Mouse (Mus musculus): ENCODE results near the gene Wdr86. TPM values are rescaled to one million over a fixed set of nuclear protein-coding genes. Genes with fewer than 3 reads are reported as not detected.

The Wdr86 gene
- polyA plus RNA-seq, 1 experiment from 2014 or later, result 2.7 TPM

DNA sequence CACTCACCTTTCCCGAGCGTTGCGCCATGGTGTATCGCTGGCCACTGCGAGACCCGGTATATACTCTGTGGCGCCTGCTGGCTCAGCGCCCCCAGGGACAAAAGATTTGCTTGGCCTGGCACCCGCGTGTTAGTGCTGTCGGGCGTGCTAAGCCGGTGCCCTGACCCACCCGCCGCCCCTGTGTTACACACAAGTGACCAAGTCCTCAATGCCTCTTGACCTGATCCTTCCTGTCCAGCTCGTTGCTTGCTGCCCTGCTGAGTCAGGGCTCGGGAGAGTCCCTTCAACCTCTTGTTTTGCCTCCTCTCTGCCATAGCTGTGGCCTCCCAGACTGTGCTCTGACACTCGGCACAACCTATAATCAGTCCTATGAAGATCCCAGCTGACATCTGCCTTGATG, 27.3 kb upstream of the Wdr86 start, which contains the start of gene Crygn:
Crygn (minus strand) TSS at position 193 of the 400 bp plus-strand sequence.
- ATAC-seq (ENCODE audit: low FRiP score, low TSS enrichment), result 0 out of 2 replicates have a peak, but pooled peaks have one; percentile 32
- no peak within 1 kb of the TSS for H3K9ac ChIP-seq (ENCODE audit: low read length)
- H3K27ac ChIP-seq (replicated peaks), result no peak within 1 kb of the TSS
- H3K9me3 ChIP-seq (ENCODE audit: control insufficient read depth, low read length), result no peaks in the 10 kb centered on the region
- H3K36me3 ChIP-seq (ENCODE audit: control insufficient read depth, insufficient read depth, low read length), result no peaks in the 10 kb centered on the region
- DNase-seq (ENCODE audit: low spot score), result no peak
- H3K4me3 ChIP-seq (ENCODE audit: low read depth, low read length), result no peak within 1 kb of the TSS
- no peaks in the 10 kb centered on the region for H3K27me3 ChIP-seq (ENCODE audit: control insufficient read depth, insufficient read depth, low read length)
- WGBS, result 53% methylated on average over 18 of the region's 18 CpGs
- H3K4me2 ChIP-seq (replicated peaks; ENCODE audit: low read depth), result no peak within 1 kb of the TSS
- TF ChIP-seq EP300 (optimal IDR thresholded peaks at IDR 0.05) (no peak), CTCF (IDR thresholded peaks at IDR 0.05; ENCODE audit: low read depth) (no peak)
- H3K4me1 ChIP-seq (replicated peaks; ENCODE audit: control insufficient read depth, insufficient read depth), result no peaks in the 10 kb centered on the region

DNA sequence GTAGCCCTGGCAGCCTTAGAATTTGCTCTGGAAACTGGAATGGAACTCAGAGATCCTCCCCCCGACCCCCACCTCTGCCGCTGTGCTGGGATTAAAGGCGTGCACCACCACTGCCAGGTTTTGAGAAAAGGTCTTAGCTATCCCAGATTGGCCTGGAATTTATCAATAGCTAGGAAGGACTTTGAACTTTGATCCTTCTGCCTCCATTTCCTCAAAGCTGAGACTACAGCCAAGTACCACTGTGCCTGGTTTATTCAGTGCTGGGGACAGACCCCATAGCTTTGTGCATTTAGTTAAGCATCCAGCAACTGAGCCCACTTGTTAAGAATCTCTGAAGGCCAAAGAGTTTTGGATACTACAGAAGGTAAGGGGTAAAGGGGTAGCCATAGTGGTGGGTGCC, 26.4 kb upstream of the Wdr86 start:
- H3K4me2 ChIP-seq (replicated peaks; ENCODE audit: low read depth), result no peak overlapping the region

DNA sequence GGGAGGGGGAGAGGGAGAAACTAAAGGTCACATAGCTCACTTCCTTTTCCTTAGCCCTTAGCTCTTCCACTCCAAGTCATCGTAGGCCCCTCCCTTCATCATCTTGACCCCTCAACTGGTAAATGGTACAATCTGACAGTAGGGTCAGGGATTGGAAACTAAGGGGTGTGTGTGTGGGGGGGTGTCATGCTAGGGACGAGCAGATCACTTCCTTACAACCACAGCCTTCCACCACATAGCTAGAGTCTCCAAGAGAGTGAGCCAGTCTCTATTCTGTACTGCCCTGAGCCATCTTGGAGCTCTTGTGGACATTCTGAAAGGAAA, 21.6 kb upstream of the Wdr86 start:
- no peak for TF ChIP-seq CTCF (IDR thresholded peaks at IDR 0.05; ENCODE audit: low read depth)
- no peak for TF ChIP-seq EP300 (optimal IDR thresholded peaks at IDR 0.05)
- Histone ChIP-seq H3K27me3 (ENCODE audit: control insufficient read depth, insufficient read depth, low read length) (no peaks in the 10 kb centered on the region), H3K27ac (replicated peaks) (peak overlapping the region; percentile 94), H3K4me2 (replicated peaks; ENCODE audit: low read depth) (peak overlapping the region; percentile 78), H3K9ac (ENCODE audit: low read length) (peak overlapping the region; percentile 80; the same call in 1 of the 2 replicates), H3K9me3 (ENCODE audit: control insufficient read depth, low read length) (no peaks in the 10 kb centered on the region), H3K4me1 (replicated peaks; ENCODE audit: control insufficient read depth, insufficient read depth) (peaks cover 7% of the 10 kb centered on the region), H3K36me3 (ENCODE audit: control insufficient read depth, insufficient read depth, low read length) (no peaks in the 10 kb centered on the region), H3K4me3 (ENCODE audit: low read depth, low read length) (peak overlapping the region; percentile 56)
- DNase-seq (ENCODE audit: low spot score), result no peak
- 0% methylated on average over 2 of the region's 2 CpGs for WGBS
- no peak for ATAC-seq (ENCODE audit: low FRiP score, low TSS enrichment)

More for the DNA sequence above, 26.4 kb upstream of the Wdr86 start:
- Histone ChIP-seq H3K9ac (ENCODE audit: low read length) (no peak overlapping the region), H3K4me3 (ENCODE audit: low read depth, low read length) (no peak overlapping the region), H3K36me3 (ENCODE audit: control insufficient read depth, insufficient read depth, low read length) (no peaks in the 10 kb centered on the region), H3K27ac (replicated peaks) (no peak overlapping the region), H3K9me3 (ENCODE audit: control insufficient read depth, low read length) (no peaks in the 10 kb centered on the region), H3K4me1 (replicated peaks; ENCODE audit: control insufficient read depth, insufficient read depth) (peaks cover 4% of the 10 kb centered on the region; the same call in 1 of the 2 replicates), H3K27me3 (ENCODE audit: control insufficient read depth, insufficient read depth, low read length) (no peaks in the 10 kb centered on the region)
- 57% methylated on average over 3 of the region's 3 CpGs for WGBS
- ATAC-seq (ENCODE audit: low FRiP score, low TSS enrichment) (no peak), DNase-seq (ENCODE audit: low spot score) (no peak)
- TF ChIP-seq EP300 (optimal IDR thresholded peaks at IDR 0.05) (no peak), CTCF (IDR thresholded peaks at IDR 0.05; ENCODE audit: low read depth) (no peak)

DNA sequence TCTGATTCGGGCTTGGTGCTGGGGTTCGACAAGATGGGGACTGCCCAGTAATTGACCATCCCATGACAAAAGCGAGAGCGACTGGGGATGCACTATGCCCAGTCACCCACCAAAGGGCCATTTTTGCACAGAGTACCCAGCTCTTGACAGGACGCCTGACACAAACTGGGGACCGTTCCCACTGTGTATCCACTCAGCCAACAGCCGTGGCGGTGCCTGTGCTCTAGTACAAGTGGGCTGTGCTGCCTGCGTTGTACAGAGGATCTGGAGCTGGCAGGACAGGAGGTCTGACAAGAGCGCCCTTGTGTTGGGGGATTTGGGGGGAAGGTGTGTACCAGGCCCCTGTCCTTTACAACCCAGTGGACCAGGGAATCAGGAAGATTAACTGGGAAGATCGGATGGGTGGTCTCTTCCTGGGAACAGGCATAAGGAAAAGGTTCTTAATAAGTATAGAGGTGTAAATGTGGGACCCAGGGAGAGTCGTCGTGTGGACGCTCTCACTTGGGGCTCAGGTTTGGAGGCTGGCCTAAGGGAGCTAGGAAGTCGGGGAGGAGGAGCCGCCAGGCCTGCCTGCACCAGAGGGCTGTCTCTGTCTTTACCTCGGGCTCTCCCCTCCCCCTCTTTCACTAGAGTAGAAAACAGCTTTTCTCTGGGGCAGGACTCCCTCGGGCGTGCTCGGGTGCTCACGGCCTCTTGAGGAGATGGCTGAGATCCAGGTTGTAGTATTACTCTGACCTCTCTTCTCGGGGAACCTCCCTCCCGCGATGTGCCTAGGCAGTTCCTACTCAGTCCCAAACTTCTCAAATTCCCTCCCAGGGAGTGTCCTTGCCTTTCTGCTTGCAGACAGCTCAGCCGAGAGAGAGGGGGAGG, 21.0 kb upstream of the Wdr86 start:
- ATAC-seq (ENCODE audit: low FRiP score, low TSS enrichment), result peak; percentile 68
- Histone ChIP-seq H3K27me3 (ENCODE audit: control insufficient read depth, insufficient read depth, low read length) (no peaks in the 10 kb centered on the region), H3K36me3 (ENCODE audit: control insufficient read depth, insufficient read depth, low read length) (no peaks in the 10 kb centered on the region), H3K9me3 (ENCODE audit: control insufficient read depth, low read length) (no peaks in the 10 kb centered on the region), H3K27ac (replicated peaks) (peak overlapping the region; percentile 94), H3K4me1 (replicated peaks; ENCODE audit: control insufficient read depth, insufficient read depth) (peaks cover 7% of the 10 kb centered on the region), H3K9ac (ENCODE audit: low read length) (peak overlapping the region; percentile 80), H3K4me3 (ENCODE audit: low read depth, low read length) (peak overlapping the region; percentile 56), H3K4me2 (replicated peaks; ENCODE audit: low read depth) (peak overlapping the region; percentile 78)
- TF ChIP-seq CTCF (IDR thresholded peaks at IDR 0.05; ENCODE audit: low read depth) (no peak), EP300 (optimal IDR thresholded peaks at IDR 0.05) (no peak)
- 2% methylated on average over 25 of the region's 25 CpGs for WGBS
- peak; percentile 59 for DNase-seq (ENCODE audit: low spot score)

DNA sequence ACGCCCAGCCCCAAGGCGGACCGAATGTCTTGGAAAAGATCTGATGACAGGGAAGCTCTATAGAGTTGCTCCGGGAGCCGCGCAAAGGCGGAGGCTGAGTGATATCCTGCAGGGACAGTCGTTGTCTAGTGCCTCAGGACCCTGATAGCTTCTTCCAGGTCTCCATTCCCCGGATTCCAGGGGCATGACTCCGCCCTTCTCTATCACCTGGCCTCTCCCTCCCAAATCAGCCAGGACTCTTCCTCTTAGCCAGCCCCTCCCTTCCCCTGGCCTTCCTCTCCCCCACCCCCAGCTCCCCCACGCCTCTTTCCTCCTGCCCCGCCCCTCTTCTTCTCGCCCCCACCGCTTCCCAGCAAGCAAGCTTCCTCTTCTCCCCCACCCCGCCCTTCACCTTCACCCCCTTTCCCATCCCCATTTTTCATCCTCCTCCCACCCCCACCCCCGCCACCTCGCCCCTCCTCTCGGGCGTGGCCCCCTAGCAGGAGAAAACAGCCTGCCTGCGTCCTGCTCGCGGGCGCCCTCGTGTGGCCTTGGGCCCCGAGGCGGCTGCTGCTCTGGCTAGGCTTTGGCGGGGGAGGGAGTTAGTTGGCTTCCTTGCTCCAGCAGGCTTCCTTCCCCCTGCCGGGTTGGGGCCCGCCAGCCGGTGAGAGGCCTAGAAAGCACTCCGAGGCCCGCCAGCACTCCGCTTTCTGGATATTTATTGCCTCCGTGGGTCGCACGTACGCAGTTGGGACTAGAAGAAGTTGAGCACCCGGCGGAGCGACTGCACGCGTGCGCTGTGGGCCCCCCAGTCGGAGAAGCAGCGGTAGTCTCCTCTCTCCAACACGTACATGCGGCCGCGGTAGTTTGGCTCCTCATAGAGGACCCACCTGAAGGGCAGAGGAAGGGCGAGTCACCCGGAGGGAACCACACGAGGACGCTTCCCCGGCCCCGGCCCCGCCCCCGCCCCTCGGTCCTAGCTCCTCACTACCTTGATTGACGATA, 20.1 kb upstream of the Wdr86 start:
- ATAC-seq (ENCODE audit: low FRiP score, low TSS enrichment), result peak; percentile 81
- WGBS, result 2% methylated on average over 53 of the region's 59 CpGs

More for the DNA sequence above, 20.1 kb upstream of the Wdr86 start:
- Histone ChIP-seq H3K4me2 (replicated peaks; ENCODE audit: low read depth) (peak overlapping the region; percentile 78), H3K9me3 (ENCODE audit: control insufficient read depth, low read length) (no peaks in the 10 kb centered on the region), H3K9ac (ENCODE audit: low read length) (peak overlapping the region; percentile 80), H3K4me1 (replicated peaks; ENCODE audit: control insufficient read depth, insufficient read depth) (peaks cover 7% of the 10 kb centered on the region), H3K27me3 (ENCODE audit: control insufficient read depth, insufficient read depth, low read length) (no peaks in the 10 kb centered on the region), H3K36me3 (ENCODE audit: control insufficient read depth, insufficient read depth, low read length) (no peaks in the 10 kb centered on the region), H3K27ac (replicated peaks) (peak overlapping the region; percentile 94), H3K4me3 (ENCODE audit: low read depth, low read length) (peak overlapping the region; percentile 56)
- peak; percentile 96 for DNase-seq (ENCODE audit: low spot score)
- TF ChIP-seq EP300 (optimal IDR thresholded peaks at IDR 0.05) (no peak), CTCF (IDR thresholded peaks at IDR 0.05; ENCODE audit: low read depth) (peak; percentile 89)

All from stomach, postnatal 0 days (tissue).